Mouse (Mus musculus) neural tube, embryonic 15.5 days (tissue): ENCODE results near the gene Kansl3. TPM values are rescaled to one million over a fixed set of nuclear protein-coding genes. Genes with fewer than 3 reads are reported as not detected.

ENCODE experiments used
- ATAC-seq: fragments of 200-750 bp; cut with Nextera tagmentation; 2 replicates; pipeline ENCODE4 v1.8.0; 2017; ENCODE audit warnings: mild to moderate bottlenecking, moderate TSS enrichment, moderate library complexity; ENCODE audit not compliant: low FRiP score
- H3K27ac ChIP-seq: fragments of 300-500 bp; sonication (generic); replicated peaks from 2 replicates; pipeline ENCODE4 v1.5.1; 2015; ENCODE audit warnings: mild to moderate bottlenecking, inconsistent platforms
- H3K27me3 ChIP-seq: fragments of 300-500 bp; sonication (generic); replicated peaks from 2 replicates; pipeline ENCODE4 v1.6.1; 2015; ENCODE audit warnings: inconsistent platforms
- H3K36me3 ChIP-seq: fragments of 300-500 bp; sonication (generic); 2 replicates; pipeline ENCODE4 v1.6.1; 2015; ENCODE audit warnings: inconsistent platforms
- H3K4me1 ChIP-seq: fragments of 300-500 bp; sonication (generic); 2 replicates; pipeline ENCODE4 v1.6.1; 2015; ENCODE audit warnings: inconsistent platforms
- H3K4me2 ChIP-seq: fragments of 300-500 bp; sonication (generic); 2 replicates; pipeline ENCODE4 v1.6.1; 2015; ENCODE audit warnings: inconsistent platforms, mild to moderate bottlenecking, moderate library complexity
- H3K4me3 ChIP-seq: fragments of 300-500 bp; sonication (generic); replicated peaks from 2 replicates; pipeline ENCODE4 v1.5.1; 2015; ENCODE audit warnings: mild to moderate bottlenecking, inconsistent platforms
- H3K9ac ChIP-seq: fragments of 300-500 bp; sonication (generic); replicated peaks from 2 replicates; pipeline ENCODE4 v1.6.1; 2015; ENCODE audit warnings: mild to moderate bottlenecking, inconsistent platforms
- H3K9me3 ChIP-seq: fragments of 300-500 bp; sonication (generic); replicated peaks from 2 replicates; pipeline ENCODE4 v1.6.1; 2016; ENCODE audit warnings: inconsistent platforms
- WGBS: fragments of 180-500 bp; shearing (Covaris S2); methylation state at CpG from one replicate; pipeline ENCODE4 v1.1.7; 2015; ENCODE audit warnings: mixed read lengths; 5-methylcytosine and 5-hydroxymethylcytosine counted together
- polyA plus RNA-seq: library from polyadenylated mRNA; unstranded; fragments of >200 nt; fragmentation: Nextera tagmentation; extraction: Ambion mirVana; gene quantifications from 2 replicates; pipeline ENCODE4 v1.2.1, GENCODE M21; 2015

Kansl3 gene
- polyA plus RNA-seq, 1 experiment from 2014 or later, result 36.0 TPM

GRCm38 (mm10) chr1:36356955-36357695, 11.9 kb downstream of the Kansl3 start:
- no peak for ATAC-seq
- Histone ChIP-seq H3K4me1 (no peaks in the 10 kb centered on the region), H3K27me3 (no peaks in the 10 kb centered on the region), H3K4me2 (no peak overlapping the region), H3K9me3 (no peaks in the 10 kb centered on the region), H3K9ac (no peak overlapping the region), H3K27ac (no peak overlapping the region), H3K4me3 (no peak overlapping the region), H3K36me3 (peaks cover 54% of the 10 kb centered on the region)
- 96% methylated on average over 5 of the region's 5 CpGs for WGBS

GRCm38 (mm10) chr1:36352351-36352750, 16.6 kb downstream of the Kansl3 start:
- H3K4me3 ChIP-seq, result no peak overlapping the region
- H3K9me3 ChIP-seq, result no peaks in the 10 kb centered on the region
- no peaks in the 10 kb centered on the region for H3K27me3 ChIP-seq
- H3K4me2 ChIP-seq, result no peak overlapping the region
- WGBS, result 97% methylated on average over 4 of the region's 4 CpGs
- no peaks in the 10 kb centered on the region for H3K4me1 ChIP-seq
- H3K36me3 ChIP-seq, result peaks cover 92% of the 10 kb centered on the region
- H3K27ac ChIP-seq, result no peak overlapping the region
- no peak for ATAC-seq
- H3K9ac ChIP-seq, result no peak overlapping the region

- WGBS, result 95% methylated on average over 6 of the region's 6 CpGs
- H3K9ac ChIP-seq, result no peak overlapping the region
- peaks cover 97% of the 10 kb centered on the region for H3K36me3 ChIP-seq
- no peak overlapping the region for H3K4me2 ChIP-seq
- no peaks in the 10 kb centered on the region for H3K27me3 ChIP-seq
- no peak overlapping the region for H3K4me3 ChIP-seq
- no peaks in the 10 kb centered on the region for H3K9me3 ChIP-seq
- H3K4me1 ChIP-seq, result no peaks in the 10 kb centered on the region
- ATAC-seq, result no peak
- H3K27ac ChIP-seq, result no peak overlapping the region
Observed at GRCm38 (mm10) chr1:36342547-36342946, 26.4 kb downstream of the Kansl3 start.

GRCm38 (mm10) chr1:36332955-36333887, 35.8 kb downstream of the Kansl3 start:
- Histone ChIP-seq H3K27me3 (no peaks in the 10 kb centered on the region), H3K9ac (no peak overlapping the region), H3K36me3 (peaks cover 63% of the 10 kb centered on the region), H3K4me3 (no peak overlapping the region), H3K4me2 (no peak overlapping the region), H3K9me3 (no peaks in the 10 kb centered on the region), H3K4me1 (no peaks in the 10 kb centered on the region), H3K27ac (no peak overlapping the region)
- ATAC-seq, result no peak
- 86% methylated on average over 14 of the region's 14 CpGs for WGBS

- ATAC-seq, result no peak
- no peak overlapping the region for H3K27ac ChIP-seq
- no peak overlapping the region for H3K9ac ChIP-seq
- H3K4me3 ChIP-seq, result no peak overlapping the region
- no peaks in the 10 kb centered on the region for H3K9me3 ChIP-seq
- peaks cover 54% of the 10 kb centered on the region for H3K36me3 ChIP-seq
- no peaks in the 10 kb centered on the region for H3K27me3 ChIP-seq
- H3K4me1 ChIP-seq, result no peaks in the 10 kb centered on the region
- WGBS, result 80% methylated on average over 6 of the region's 6 CpGs
- no peak overlapping the region for H3K4me2 ChIP-seq
Observed at GRCm38 (mm10) chr1:36331743-36332142, 37.2 kb downstream of the Kansl3 start.

GRCm38 (mm10) chr1:36326815-36327214, 42.2 kb downstream of the Kansl3 start:
- H3K9ac ChIP-seq, result no peak overlapping the region
- H3K4me3 ChIP-seq, result no peak overlapping the region
- ATAC-seq, result no peak
- 90% methylated on average over 2 of the region's 2 CpGs for WGBS
- H3K4me2 ChIP-seq, result no peak overlapping the region
- H3K27me3 ChIP-seq, result no peaks in the 10 kb centered on the region
- no peaks in the 10 kb centered on the region for H3K9me3 ChIP-seq
- H3K4me1 ChIP-seq, result 0 out of 2 replicates have a peak, but pooled peaks cover 5% of the 10 kb centered on the region
- peaks cover 33% of the 10 kb centered on the region for H3K36me3 ChIP-seq
- H3K27ac ChIP-seq, result no peak overlapping the region

- no peaks in the 10 kb centered on the region for H3K9me3 ChIP-seq
- ATAC-seq, result no peak
Observed at GRCm38 (mm10) chr1:36325900-36326321, 43.1 kb downstream of the Kansl3 start.

GRCm38 (mm10) chr1:36323746-36324448, 45.1 kb downstream of the Kansl3 start:
- Histone ChIP-seq H3K4me3 (no peak overlapping the region), H3K9me3 (no peaks in the 10 kb centered on the region), H3K4me2 (no peak overlapping the region), H3K27me3 (no peaks in the 10 kb centered on the region), H3K9ac (no peak overlapping the region), H3K36me3 (peaks cover 24% of the 10 kb centered on the region), H3K4me1 (0 out of 2 replicates have a peak, but pooled peaks cover 5% of the 10 kb centered on the region), H3K27ac (no peak overlapping the region)
- ATAC-seq, result peak; percentile 50; the same call in 1 of the 2 replicates
- 45% methylated on average over 8 of the region's 8 CpGs for WGBS

More at GRCm38 (mm10) chr1:36325900-36326321, 43.1 kb downstream of the Kansl3 start:
- Histone ChIP-seq H3K4me1 (0 out of 2 replicates have a peak, but pooled peaks cover 5% of the 10 kb centered on the region), H3K36me3 (peaks cover 28% of the 10 kb centered on the region), H3K4me3 (no peak overlapping the region), H3K27ac (no peak overlapping the region), H3K9ac (no peak overlapping the region), H3K27me3 (no peaks in the 10 kb centered on the region), H3K4me2 (no peak overlapping the region)
- WGBS, result 92% methylated on average over 2 of the region's 2 CpGs

- Histone ChIP-seq H3K27me3 (no peaks in the 10 kb centered on the region), H3K4me3 (no peak overlapping the region), H3K4me1 (0 out of 2 replicates have a peak, but pooled peaks cover 5% of the 10 kb centered on the region), H3K9me3 (no peaks in the 10 kb centered on the region), H3K36me3 (peaks cover 24% of the 10 kb centered on the region), H3K27ac (no peak overlapping the region), H3K4me2 (no peak overlapping the region), H3K9ac (no peak overlapping the region)
- no peak for ATAC-seq
- WGBS, result 83% methylated on average over 9 of the region's 9 CpGs
Observed at GRCm38 (mm10) chr1:36323076-36323475, 45.9 kb downstream of the Kansl3 start.

- Histone ChIP-seq H3K27ac (no peak overlapping the region), H3K9me3 (no peaks in the 10 kb centered on the region), H3K4me2 (no peak overlapping the region), H3K4me3 (no peak overlapping the region), H3K9ac (no peak overlapping the region), H3K4me1 (0 out of 2 replicates have a peak, but pooled peaks cover 5% of the 10 kb centered on the region), H3K36me3 (peaks cover 18% of the 10 kb centered on the region; the same call in 1 of the 2 replicates), H3K27me3 (no peaks in the 10 kb centered on the region)
- no peak for ATAC-seq
- 76% methylated on average over 11 of the region's 11 CpGs for whole genome bisulfite sequencing
Observed at GRCm38 (mm10) chr1:36321829-36322573, 47.0 kb downstream of the Kansl3 start.
